Mouse (Mus musculus): ENCODE results near the gene Bmp2k.
A peak's percentile ranks its signal among the peaks of the same experiment; 100 is the strongest.
"Not testable (repeated sequence)": the region's sequence is repeated elsewhere in the genome, so short reads cannot be mapped to it uniquely, and the experiment has no call there.

The Bmp2k gene

DNA sequence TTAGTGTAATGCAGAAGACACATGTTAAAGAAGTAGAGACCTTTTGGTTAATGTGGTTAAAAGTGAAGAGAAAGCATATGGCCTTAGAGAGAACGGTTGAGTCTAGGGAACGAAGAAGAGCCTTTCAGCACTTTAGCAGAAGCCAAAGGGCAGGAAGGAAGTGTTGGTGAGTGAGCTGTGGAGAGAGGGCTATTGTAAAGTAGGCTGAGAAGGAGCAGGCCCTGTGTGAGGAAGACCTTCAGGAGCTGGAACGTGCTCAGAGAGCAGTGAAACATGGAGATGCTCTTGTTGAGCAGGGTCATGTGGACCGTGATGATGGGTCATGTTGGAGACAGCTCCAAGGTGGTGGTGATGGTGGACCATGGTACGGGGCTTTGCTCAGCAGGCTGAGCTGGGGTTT, 4.8 kb downstream of the Bmp2k start:
- DNase-seq (ENCODE audit: low read depth, low spot score): no peak

DNA sequence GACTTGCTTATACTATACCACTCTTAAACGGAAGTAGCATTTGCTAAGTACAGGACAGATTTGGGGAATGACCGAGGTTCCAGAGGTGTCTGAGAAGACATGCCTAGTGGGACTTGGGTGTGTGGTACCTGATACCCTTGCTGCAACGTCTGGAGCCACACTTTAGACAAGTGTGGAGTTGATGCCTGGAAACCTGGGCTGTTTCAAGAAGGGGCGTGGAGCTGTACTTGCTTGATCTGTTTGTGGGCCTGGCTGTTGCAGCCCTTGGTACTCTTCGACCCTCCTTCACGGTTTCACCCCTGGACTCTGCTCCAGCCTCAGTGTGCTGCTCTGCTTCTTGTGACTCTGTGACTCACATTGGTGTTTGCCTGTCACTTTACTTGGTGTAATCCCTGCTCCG, 5.4 kb downstream of the Bmp2k start:
- no peak for DNase-seq (ENCODE audit: low read depth, low spot score)

DNA sequence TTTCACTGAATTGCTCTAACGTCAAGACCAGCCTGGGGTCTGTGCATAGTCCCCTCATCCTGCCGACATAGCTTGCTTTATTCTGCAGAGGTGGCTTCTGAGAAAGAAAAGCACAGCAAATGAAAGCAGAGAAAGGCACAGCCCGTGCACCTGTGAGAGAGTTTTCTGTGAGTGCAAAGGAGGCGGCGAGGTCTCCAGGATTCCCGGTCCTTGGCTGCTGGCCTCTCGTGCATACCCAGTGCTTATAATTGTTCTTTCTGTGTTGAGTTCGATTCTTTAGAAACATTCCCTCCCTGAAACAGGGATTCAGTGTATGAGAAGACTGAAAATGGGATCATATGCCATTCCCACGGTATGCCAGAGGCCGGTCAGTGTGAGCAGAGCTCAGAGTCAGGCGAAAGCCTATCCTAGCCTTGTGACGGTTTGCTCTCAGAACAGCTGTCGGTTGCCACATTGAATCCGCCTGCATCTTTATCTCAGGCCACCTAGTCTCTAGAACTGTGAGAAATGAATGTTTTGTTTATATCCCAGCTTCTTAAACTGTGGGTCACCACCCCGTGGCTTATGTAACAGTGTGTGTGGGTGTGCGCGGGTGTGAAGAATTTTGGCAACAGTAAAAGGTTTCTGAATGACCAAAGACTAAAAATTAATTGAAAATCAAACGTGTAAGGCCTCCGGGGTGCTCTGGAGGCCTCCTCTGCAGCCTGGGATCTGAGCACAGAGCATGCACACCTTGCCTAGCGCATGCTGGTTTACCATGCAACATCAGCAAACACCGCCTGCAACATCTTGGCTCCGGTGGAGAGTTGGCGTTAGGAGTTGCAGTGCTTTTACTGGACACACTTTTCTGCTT, 6.9 kb downstream of the Bmp2k start:
- DNase-seq (ENCODE audit: low read depth, low spot score): no peak

DNA sequence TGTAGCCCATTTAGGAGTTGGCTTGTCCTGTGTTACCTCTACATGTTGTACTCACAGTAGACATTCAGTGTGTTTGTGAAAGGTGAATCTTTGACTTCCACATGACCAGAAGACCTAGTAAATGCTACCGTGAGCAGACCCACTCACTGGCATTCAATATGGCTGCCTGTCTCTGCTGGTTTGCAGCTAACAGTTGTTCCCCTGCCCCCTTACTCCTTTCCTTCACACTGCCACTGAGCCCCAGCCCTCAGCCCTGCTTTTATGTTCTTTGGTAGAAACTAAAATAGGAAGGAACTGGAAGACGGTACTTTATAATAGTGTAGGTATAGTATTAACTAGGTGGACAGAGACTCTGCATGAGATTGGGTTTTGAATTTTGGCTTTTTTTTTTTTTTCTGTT, 8.4 kb downstream of the Bmp2k start:
- DNase-seq (ENCODE audit: low read depth, low spot score): no peak

DNA sequence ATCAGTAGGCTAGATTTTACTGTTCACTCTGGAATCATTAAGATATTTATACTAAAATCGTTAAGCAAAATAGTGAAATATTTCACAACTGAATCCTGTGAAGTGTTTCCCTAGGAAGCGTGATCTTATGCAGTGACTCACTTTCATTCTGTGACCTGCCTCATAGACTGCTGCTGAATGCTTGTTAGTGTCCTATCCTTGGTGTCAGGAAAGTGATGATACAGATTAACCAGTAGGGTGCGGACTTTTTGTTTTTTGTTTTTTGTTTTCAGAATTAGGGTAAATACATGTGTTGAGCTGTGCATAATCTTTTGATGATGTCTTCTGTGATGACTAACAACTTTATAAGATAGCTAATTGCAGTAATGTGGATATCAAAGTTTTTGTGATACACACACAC, 9.4 kb downstream of the Bmp2k start:
- no peak for DNase-seq (ENCODE audit: low read depth, low spot score)

DNA sequence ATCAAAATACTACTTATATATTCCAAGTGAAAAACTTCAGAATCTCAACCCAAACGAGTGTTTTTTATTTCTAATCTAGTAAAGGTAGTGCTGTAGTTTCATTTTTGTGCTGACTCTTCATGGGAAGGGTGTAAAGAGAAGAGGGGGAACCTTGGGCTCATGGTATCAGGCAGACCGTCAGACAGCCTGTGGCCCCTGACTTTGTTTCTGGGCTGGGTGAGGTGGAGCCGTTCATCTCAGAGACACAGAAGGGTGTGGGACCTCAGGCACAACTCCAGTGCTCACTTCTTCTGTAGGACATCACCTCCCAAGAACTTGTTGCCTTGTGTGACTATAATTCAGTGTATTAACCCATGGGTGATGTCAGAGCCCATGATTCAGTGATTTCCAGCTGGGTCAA, 10.0 kb downstream of the Bmp2k start:
- DNase-seq (ENCODE audit: low read depth, low spot score): no peak

DNA sequence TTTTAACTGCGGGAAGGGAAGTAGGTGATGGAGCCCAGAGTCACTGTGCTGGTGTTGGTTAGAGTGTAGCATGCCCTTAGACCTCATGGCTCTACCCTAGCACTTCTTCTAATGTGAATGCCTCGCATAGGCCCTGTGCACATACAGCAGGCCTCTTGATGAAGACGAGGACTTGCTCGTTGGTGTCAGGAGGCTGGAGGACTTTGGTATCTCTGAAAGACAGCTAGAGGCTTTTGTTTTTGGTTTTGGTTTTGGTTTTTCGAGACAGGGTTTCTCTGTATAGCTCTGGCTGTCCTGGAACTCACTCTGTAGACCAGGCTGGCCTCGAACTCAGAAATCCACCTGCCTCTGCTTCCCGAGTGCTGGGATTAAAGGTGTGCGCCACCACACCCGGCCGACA, 11.7 kb downstream of the Bmp2k start:
- DNase-seq (ENCODE audit: low read depth, low spot score): not testable (repeated sequence)

DNA sequence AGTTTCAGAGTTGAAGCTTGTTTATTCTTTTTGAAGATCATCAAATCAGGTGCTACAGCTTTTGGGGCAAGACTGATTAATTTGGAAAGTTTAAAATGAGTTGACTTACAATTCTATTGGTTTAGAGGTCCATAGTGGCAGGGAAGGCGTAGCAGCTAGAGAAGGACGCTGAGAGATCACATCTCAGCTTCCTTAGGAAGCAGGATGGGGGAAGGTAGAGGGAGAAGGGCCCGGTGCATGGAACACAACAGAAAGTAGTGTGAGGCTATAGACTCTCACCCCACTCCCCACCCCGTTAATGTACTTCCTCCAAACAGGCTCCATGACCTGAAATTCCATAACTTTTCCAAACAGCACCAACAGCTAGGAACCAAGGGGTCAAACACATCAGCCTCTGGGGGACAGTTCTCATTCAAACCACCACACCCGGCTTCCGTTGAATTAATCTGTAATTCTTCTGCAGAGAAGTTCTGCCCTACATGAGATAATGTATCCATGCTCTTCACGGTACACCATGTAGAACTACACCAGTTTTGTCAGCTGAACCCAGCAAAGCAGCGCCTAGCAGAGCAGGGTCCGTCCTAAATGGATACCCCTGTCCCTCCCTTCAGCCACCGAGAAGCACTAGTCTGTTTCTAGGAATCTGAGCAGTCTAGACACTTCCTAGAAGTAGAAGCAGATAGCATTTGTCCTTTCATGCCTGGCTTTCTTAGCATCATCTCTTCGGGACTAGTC, 12.3 kb downstream of the Bmp2k start:
- no peak for DNase-seq (ENCODE audit: low read depth, low spot score)

DNA sequence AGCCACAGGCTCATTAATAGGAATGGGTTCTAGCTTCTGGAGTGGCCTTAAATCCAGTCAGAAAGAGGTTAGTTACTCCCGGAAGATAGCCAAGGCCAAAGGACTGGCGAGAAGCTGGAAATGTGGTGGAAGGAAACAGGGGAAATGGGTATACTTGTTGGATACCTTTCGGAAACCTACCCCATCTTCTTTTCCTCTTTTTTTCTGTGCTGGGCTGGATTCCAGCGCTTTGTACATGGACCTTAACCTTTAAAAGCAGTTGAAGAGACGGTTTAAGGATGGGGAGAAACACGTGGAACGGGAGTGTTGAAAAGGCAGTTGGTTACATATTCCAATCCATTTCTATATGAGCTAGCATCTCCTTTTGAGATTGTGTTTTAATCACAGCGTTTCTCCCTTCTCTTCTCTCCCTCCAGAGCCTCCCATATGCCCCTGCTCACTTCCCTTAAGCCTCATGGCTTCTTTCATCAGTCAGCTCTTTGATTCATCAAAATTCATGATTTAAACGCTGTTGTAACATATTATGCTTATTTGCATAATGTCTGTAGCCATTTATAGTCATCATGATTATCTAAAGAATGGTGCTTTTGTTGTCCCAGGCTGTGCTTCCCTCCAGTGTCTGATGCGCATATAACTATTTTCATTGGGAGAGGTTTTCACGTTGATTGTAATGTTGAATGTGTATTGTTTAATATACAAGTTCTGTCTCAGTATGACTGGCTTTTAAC, 18.5 kb downstream of the Bmp2k start:
- DNase-seq (ENCODE audit: low read depth, low spot score): no peak

DNA sequence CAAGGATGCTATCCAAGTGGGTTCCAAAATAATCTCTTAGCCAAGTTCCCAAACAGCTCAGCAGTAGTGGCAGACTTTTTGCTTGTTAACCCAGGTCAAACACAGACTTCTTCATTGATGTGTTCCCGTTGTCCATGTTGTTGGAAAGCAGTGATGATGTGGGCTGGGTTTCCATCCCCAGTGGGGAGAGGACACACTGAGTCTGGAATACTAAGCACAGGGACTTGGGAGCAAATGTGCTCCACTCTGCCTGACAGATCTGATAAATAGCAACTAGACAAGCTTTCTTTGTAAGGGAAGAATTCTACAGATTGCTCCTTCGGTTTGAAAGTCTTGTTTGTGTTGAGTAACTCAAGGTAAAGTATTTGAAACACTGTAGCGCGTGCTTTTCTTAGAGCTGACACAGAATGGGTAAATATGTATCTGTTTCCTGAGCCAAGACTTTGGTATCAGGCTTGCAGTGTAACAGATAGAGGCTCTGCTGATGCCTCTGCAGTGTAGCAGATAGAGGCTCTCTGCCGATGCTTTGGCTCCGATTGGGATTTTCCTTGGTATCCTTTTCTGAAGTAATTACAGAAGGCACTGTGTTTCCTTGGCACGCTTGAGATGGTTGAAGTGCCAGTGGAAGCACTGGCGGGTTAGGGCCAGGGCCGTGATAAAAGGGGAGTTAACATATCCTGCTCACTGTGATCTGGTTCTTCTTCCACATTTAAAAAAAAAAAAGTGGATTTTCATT, 19.5 kb downstream of the Bmp2k start:
- no peak for DNase-seq (ENCODE audit: low read depth, low spot score)

DNA sequence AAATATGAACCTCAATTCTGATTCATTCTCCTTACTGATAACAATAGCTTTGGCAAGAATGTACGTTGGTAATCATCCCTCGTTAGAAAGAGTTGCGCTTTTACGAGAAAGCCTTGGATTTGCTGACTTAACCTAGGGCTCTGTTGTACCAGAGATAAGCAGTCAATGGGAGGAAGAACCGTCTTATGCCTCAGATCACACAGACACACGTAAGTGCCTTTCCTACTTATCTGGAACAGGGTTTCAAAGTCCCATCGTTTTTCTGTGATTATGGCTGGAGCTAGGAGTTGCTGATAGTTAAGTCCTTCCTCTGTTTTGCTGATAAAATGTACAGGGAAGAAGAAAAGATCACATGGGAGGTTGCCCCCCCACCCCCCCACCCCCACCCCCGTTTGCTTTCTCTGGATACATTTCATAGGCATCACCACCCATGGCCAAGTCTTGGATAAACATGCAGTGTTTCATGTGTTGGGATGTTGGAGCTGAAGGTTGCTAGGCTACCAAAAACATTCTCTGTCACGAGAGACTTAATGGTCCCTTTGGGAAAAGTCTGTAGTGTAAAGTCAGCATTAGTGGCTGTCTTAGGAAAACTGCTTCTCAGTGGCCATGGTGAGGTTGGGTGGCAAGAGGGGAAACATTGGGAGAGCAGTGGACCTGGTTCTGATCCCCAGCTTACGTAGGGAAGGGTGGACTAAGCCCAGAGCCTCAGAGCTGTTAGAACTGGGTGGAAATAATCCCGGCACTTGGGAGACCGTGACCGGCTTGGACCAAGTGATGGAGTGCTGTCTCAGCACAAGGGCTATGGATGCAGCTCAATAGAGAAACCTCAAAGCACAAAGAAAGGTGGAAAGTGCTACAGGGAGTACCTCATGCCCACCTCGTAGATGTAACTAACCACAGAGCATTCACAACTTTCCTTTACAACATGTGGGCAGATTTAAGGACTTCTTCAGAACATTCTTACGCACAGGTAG, 25.1 kb downstream of the Bmp2k start:
- peak; percentile 73 for DNase-seq (ENCODE audit: low read depth, low spot score)

DNA sequence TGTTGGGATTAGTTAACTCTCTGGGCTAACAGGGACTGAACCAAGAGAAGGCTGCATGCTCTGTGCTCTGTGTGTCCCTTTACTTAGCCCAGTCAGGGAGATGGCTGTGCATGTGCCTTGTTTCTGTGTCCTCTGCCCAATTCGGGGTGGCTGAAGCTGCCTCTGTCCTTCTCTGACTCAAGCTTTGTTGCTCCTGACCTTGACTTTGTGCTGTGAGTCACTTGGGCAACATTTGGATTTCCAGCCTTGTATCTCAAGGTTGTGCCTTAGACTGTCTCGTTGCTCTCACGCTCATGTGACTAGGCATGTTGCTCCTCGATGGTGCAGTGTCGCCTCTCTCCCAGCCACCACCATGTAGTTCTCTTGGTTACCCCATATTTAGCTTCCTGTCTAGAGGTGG, 27.3 kb downstream of the Bmp2k start:
- no peak for DNase-seq (ENCODE audit: low read depth, low spot score)

DNA sequence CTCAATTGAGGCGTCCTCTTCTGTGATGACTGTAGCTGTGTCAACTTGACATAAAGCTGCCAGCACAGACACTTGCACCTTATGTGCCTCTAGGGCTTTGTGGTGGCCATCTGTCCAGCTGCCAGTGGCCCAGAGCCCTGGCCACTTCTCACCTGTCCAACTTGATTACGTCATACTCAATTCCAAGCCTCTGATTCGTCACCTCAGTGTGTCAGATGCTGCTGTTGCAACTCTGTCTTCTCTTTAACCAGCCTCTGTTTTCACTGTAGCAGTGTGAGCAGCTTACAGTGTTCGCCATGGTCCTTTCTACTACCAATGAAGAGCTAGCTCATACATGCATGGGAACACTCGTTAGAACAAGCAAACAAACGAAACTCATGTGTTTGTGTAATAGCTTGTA, 28.2 kb downstream of the Bmp2k start:
- no peak for DNase-seq (ENCODE audit: low read depth, low spot score)

DNA sequence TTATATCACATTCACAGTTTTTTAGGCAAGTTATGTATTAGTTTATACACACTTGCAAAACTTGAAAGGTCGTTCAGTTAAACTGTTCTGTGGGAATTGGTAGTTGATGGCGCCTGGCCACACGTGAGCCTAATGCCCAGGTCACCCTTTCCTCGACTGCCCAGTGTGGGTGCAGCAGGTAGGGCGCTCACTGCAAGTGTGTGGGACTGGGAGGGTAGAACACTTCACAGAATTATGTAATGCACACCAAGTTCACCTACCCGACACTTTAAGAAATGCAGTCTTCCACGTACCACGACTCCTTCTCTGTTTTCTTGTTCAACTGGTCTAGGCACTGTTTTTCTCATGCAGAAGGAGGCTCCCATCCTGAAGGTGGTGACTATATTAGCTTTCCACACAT, 30.5 kb downstream of the Bmp2k start:
- DNase-seq (ENCODE audit: low read depth, low spot score): no peak

DNA sequence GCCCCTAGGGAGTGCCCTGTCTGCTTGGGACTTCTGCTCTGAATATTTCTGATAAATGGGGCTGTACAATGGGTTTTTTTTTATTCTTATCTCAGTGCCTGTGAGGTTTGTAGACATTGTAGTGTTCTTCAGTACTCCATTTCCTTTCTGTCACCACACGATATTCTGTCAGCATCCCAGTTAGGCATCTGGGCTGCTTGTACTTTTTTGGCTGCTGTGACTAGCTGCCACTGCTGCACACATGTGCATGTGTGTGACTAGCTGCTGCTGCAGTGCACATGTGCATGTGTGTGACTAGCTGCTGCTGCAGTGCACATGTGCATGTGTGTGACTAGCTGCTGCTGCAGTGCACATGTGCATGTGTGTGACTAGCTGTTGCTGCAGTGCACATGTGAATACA, 31.4 kb downstream of the Bmp2k start:
- DNase-seq (ENCODE audit: low read depth, low spot score): not testable (repeated sequence)

DNA sequence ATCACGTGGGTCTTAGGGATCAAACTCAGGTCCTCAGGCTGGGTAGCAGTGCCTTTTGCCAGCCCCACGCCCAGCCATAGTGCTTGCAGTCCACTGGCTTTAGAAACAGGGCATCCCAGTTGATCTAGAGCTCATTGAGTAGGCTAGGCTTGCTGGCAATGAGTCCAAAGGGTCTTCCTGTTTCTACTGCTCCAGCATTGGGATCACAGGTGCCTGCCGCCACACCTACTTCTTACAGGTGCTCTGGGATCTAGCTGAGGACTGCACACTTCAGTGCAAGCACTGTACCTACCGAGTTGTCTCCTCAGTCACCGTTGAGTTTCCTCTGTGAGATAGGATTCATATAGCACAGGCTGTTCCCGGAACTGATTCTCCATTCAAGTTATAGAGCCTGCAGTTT, 34.3 kb downstream of the Bmp2k start:
- no peak for DNase-seq (ENCODE audit: low read depth, low spot score)

DNA sequence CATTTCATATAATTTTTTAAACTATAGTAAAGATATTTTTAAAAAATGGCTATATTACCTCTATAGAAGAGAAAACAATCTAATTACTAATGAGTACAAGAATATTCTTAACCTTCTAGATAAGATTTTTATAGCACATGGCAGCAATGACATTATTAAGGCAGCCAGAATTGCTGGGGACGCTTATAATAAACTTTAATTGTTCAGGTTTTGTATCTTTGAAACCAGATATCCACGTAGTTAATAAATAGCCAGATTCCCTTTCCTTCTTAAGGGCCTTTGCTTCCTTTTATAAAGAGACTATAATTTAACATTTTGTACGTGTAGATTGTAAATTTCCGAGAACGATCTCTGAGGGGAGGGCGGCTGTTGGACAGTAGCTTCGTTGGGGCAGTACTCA, 47.8 kb downstream of the Bmp2k start:
- no peak for DNase-seq (ENCODE audit: low read depth, low spot score)

DNA sequence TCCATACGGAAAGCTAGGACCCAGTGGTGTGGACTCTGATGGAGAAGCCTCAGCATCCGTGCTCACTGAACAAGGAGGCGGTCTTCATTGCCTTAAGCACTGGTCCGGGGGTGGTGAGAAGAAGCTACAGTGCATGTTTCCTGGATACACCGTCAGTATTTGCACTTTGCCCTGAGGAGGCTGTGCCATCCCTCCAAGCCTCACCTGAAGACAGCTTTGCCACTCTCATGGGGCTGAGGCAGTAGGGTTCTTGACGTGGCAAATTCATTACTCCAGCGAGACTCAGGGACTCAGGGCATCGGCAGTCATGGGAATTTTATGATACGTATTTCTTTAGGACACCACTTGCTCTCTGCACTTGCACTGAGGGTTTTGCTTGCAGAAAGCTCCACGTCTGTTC, 49.2 kb downstream of the Bmp2k start:
- no peak for DNase-seq (ENCODE audit: low read depth, low spot score)

DNA sequence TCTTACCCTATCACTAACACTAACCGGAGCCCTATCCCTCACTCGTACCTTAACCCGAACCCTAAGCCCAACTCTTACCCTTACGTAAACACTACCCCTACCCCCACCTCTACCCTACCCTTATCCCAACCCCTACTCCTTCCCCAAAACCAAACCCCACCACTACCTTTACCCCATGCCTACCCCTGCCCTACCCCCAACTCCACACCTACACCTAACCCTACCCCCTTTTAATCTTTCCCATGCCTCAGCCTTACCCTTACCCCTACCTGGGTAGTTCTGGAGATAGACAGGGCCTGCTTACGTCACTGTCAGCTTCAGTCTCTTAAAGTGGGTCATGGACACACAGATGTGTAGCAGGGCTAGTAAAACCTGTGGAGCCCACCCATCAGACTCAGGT, 51.4 kb downstream of the Bmp2k start:
- no peak for DNase-seq (ENCODE audit: low read depth, low spot score)

DNA sequence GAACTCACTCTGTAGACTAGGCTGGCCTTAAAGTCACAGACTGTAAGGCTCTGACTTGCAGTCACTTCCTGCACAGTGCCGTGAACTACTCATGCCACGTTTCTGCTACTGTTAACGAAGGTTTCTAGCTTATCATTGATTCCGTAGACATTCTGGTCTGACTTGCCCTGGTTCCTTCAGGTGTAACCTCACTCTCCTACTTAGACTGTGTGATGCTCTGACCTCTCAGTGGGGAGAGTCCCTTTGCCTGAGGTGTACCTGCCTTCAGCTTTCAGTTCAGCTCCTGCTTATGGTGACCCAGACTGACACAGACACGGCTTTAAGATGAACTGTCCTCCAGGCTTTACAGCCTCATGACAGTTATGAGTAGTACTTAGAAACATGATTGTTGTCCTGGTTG, 56.7 kb downstream of the Bmp2k start:
- DNase-seq (ENCODE audit: low read depth, low spot score): no peak

DNA sequence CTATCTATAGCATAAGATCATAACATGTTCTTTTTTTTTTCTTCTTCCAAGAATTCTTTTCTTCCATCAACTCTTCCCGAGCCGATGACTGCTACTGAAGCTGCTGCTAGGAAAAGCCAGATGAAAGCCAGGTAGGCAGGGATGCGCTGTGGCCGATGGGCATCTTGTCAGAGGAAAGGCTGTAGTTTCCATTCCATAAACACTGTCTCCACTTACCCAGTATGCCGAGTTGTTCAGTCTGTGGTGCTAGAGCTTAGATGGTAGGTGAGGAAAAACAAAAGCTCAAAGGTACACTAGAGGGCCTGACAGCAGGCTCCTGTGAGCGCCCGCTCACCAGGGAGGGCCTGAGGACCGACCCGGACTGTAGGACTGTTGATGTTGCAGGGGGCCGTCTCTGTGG, 57.3 kb downstream of the Bmp2k start:
- no peak for DNase-seq (ENCODE audit: low read depth, low spot score)
